In genomic region chr6:34189494-34189893, GRCm38 (mm10) we compare ENCODE assay signal across 25 mouse cellular contexts.
"Had no signal": no experiment of that assay in that cellular context is flagged by ENCODE, and none has a peak within 500 bp of the region (broad histone marks: within the 10 kb centered on the region; RNA-seq: fewer than 3 reads in every experiment).

No protein-coding gene starts in this region.

- H3K36me3 ChIP-seq: kidney, embryonic 15.5 days; limb, embryonic 12.5 days; limb, embryonic 15.5 days; midbrain, embryonic 10.5 days; neural tube, embryonic 12.5 days; neural tube, embryonic 15.5 days had no signal

- H3K27me3 ChIP-seq: kidney, embryonic 15.5 days; limb, embryonic 15.5 days; neural tube, embryonic 12.5 days; neural tube, embryonic 15.5 days had no signal

- H3K9ac ChIP-seq: kidney, embryonic 15.5 days; limb, embryonic 12.5 days; limb, embryonic 15.5 days; liver, embryonic 14.5 days; liver, postnatal 0 days; lung, embryonic 14.5 days; neural tube, embryonic 12.5 days; neural tube, embryonic 15.5 days had no signal

- ATAC-seq: liver, postnatal 0 days; lung, postnatal 0 days had no signal

- DNase-seq: kidney, adult 8-10 months; kidney, postnatal 10 days; kidney, postnatal 36 days; layer of hippocampus, postnatal 36 days; left cerebral cortex, postnatal 4 days; liver, postnatal 0 days; lung, embryonic 14.5 days; midbrain, embryonic 14.5 days; right cerebral cortex, adult 18-20 months; right cerebral cortex, postnatal 14 days; right cerebral cortex, postnatal 4 days; thymus, adult 2 months; thymus, postnatal 14 days had no signal

- H3K9me3 ChIP-seq: kidney, embryonic 15.5 days; limb, embryonic 12.5 days; limb, embryonic 15.5 days; midbrain, embryonic 10.5 days; neural tube, embryonic 12.5 days; neural tube, embryonic 15.5 days had no signal

- H3K4me3 ChIP-seq: kidney, embryonic 15.5 days; left cerebral cortex, adult 2 months; limb, embryonic 12.5 days; limb, embryonic 15.5 days; megakaryocyte, embryonic 14.5 days; midbrain, embryonic 10.5 days; neural tube, embryonic 12.5 days; neural tube, embryonic 15.5 days had no signal

- H3K4me1 ChIP-seq: limb, embryonic 12.5 days; limb, embryonic 15.5 days; neural tube, embryonic 12.5 days had no signal

- H3K27ac ChIP-seq: kidney, embryonic 15.5 days; left cerebral cortex, adult 2 months; limb, embryonic 12.5 days; limb, embryonic 15.5 days; liver, embryonic 14.5 days; midbrain, embryonic 10.5 days; neural tube, embryonic 12.5 days; neural tube, embryonic 15.5 days; stomach, postnatal 0 days had no signal

- H3K4me2 ChIP-seq: kidney, embryonic 15.5 days; limb, embryonic 12.5 days; limb, embryonic 15.5 days; liver, embryonic 11.5 days; lung, embryonic 14.5 days; neural tube, embryonic 12.5 days; neural tube, embryonic 15.5 days had no signal
